Mouse (Mus musculus): ENCODE measurements at regions not wholly inside any gene's neighbourhood (a gene's known extent, or its start where the extent isn't known, plus 50 kb on each side); places are given as distances from the start of the nearest gene placed in this dataset.

DNA sequence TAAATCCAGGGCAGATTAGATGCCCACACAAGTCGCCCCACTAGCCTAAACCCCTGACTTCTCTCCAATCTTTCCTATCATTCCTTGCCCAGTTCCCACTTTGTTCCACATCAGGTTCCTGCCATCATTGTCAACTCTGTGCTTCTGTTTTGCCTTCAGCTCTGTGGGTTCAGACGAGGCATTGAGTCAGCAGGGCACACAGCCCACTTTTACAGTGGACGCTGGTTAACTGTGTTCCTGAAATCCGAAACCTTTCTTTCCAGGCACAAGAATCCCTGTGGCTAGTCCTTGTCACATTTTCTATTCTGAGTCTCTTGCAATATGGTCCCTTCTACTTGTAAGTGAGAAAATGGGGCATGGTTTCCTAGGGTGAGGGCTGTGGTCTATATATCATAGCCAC is 392.3 kb downstream of the Etnk1 start:
- H3K9me3 ChIP-seq: no peaks in the 10 kb centered on the region
- no peak for ATAC-seq (ENCODE audit: insufficient number of reproducible peaks, insufficient read depth, low FRiP score, low TSS enrichment, low read depth)
- H3K36me3 ChIP-seq: no peaks in the 10 kb centered on the region
- H3K4me3 ChIP-seq: no peak overlapping the region
- peak overlapping the region; percentile 76 for H3K27ac ChIP-seq
- H3K9ac ChIP-seq: no peak overlapping the region
- H3K27me3 ChIP-seq: no peaks in the 10 kb centered on the region
- no peak overlapping the region for H3K4me2 ChIP-seq
- H3K4me1 ChIP-seq: 0 out of 2 replicates have a peak, but pooled peaks cover 4% of the 10 kb centered on the region
- 54% methylated on average over 4 of the region's 4 CpGs for WGBS

DNA sequence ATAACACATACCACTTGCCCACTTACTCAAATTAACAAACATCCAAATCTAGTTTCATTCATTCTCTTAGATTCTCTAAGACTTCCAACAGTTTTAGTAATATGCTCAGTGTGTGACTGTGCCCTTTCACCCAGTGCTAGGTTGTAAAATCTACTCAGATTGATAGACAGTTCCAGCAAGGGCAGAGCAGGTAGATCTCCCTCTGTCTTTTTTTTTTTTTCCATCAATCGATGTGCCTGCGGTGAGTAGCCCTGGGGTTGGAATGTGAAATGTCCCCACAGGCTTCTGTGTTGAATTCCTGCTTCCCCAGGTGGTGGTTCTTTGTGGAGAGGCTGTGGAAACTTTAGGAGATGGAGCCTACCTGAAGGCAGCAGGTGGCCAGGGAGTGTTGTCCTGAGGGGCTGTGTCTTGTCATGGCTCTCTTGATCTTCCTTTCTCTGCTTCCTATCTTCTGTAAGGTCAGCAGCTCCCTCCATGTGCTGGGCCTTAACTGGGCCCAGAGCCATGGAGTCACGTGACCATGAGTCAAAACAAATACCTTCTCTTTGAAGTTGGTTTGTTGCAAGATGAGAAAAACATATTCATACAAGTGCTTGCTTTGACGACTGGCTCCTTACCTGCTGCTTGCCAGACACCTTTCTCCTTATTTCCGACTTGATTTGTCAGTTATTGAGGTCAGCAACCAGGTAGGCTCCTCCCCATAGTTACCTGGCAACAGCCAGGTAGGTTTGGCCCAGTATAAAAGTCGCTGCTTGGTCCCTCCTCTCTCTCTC is 394.5 kb downstream of the Etnk1 start:
- no peak overlapping the region for H3K9ac ChIP-seq
- H3K4me1 ChIP-seq: 0 out of 2 replicates have a peak, but pooled peaks cover 4% of the 10 kb centered on the region
- 65% methylated on average over 6 of the region's 6 CpGs for WGBS
- no peaks in the 10 kb centered on the region for H3K27me3 ChIP-seq
- no peak overlapping the region for H3K27ac ChIP-seq
- H3K4me2 ChIP-seq: no peak overlapping the region
- no peak for ATAC-seq (ENCODE audit: insufficient number of reproducible peaks, insufficient read depth, low FRiP score, low TSS enrichment, low read depth)
- no peak overlapping the region for H3K4me3 ChIP-seq
- H3K36me3 ChIP-seq: no peaks in the 10 kb centered on the region
- H3K9me3 ChIP-seq: no peaks in the 10 kb centered on the region

DNA sequence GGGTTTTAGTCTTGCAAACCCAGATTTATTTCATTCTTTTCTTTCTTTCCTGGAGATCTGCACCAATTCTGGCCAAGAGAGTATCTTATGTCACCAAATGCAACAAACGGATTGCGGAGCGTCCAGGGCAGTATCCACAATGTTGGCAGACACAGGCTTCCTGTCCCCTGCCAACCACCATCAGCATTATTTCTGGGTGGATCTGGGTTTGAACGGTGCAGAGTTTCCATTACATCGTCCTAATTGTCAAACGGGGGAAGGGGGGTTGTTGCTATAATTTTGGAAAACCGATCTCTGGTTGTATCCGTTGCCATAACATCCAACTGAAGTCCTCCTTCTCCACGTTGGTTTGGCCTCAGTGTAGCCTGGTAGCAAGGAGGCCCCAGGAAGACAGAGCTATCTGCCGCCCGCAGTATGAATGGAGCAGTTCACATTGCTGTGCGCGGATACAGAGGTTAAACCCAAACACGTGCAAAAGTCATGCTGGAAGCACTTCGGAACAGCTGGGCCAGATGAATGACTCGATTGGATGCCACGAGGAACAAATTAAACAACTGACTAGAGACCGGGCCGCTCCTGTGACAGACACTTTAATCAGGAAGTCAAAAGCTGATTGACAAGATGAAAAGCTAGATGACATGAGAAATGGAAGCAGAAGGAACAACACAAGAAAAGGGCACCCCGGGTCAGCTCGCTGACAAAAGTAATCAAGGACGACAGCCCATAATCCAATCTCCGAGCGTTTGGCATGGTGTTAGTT is 404.5 kb downstream of the Etnk1 start:
- Histone ChIP-seq H3K27me3 (peaks cover 3% of the 10 kb centered on the region), H3K9me3 (no peaks in the 10 kb centered on the region; the same call in 1 of the 2 replicates), H3K4me3 (no peak overlapping the region), H3K4me2 (peak overlapping the region; percentile 39), H3K36me3 (no peaks in the 10 kb centered on the region), H3K27ac (no peak overlapping the region), H3K4me1 (peaks cover 12% of the 10 kb centered on the region), H3K9ac (no peak overlapping the region)
- ATAC-seq (ENCODE audit: insufficient number of reproducible peaks, insufficient read depth, low FRiP score, low TSS enrichment, low read depth): peak; percentile 76; the same call in 1 of the 2 replicates
- WGBS: 25% methylated on average over 24 of the region's 24 CpGs

DNA sequence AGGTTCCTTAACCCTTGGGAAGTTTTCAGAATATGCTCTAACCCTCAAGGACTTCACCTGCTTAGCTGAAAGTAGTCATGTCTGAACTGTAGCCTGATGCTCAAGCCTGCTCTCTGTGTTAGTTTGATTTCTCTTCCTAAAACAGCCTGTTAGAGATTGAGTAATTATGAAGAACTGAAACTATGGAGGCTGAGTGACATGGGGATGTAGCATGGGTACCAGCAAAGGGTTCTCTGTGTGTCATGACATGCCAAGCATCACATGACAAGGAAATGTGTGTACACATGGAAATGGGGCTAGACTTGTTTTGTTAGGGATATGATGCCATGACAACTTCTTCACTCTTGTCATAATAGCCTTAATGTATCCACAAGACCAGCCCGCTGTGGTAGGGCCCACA is 412.2 kb downstream of the Etnk1 start:
- no peak overlapping the region for H3K4me2 ChIP-seq
- H3K27me3 ChIP-seq: peaks cover 7% of the 10 kb centered on the region; the same call in 1 of the 2 replicates
- H3K9ac ChIP-seq: no peak overlapping the region
- 89% methylated on average over 1 of the region's 1 CpGs for WGBS
- H3K4me1 ChIP-seq: no peaks in the 10 kb centered on the region
- no peaks in the 10 kb centered on the region for H3K36me3 ChIP-seq
- no peak for ATAC-seq (ENCODE audit: insufficient number of reproducible peaks, insufficient read depth, low FRiP score, low TSS enrichment, low read depth)
- no peak overlapping the region for H3K4me3 ChIP-seq
- H3K9me3 ChIP-seq: no peaks in the 10 kb centered on the region
- H3K27ac ChIP-seq: no peak overlapping the region

DNA sequence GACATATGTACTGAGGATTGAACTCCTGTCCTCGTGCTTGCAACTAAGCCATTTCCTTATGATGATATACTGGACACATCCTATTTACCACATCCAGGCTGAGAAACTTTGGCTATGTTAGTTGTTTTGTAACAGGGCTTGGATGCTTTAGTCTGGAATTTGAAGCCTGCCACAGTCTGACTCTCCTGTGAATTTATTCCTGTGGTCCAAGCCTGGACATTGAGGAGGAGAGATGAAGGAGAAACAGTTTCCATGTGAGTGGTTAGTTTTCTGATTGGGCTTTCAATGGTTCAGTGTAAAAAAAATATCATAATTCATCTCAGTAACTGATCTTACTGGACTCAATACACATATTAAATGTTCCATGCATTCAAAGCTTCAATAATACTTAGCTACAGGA is 422.6 kb downstream of the Etnk1 start:
- Histone ChIP-seq H3K9me3 (no peaks in the 10 kb centered on the region), H3K27ac (no peak overlapping the region), H3K4me1 (no peaks in the 10 kb centered on the region; the same call in 1 of the 2 replicates), H3K36me3 (no peaks in the 10 kb centered on the region), H3K9ac (no peak overlapping the region), H3K27me3 (peaks cover 20% of the 10 kb centered on the region; the same call in 1 of the 2 replicates), H3K4me2 (no peak overlapping the region), H3K4me3 (no peak overlapping the region)
- WGBS: 76% methylated on average over 1 of the region's 1 CpGs
- no peak for ATAC-seq (ENCODE audit: insufficient number of reproducible peaks, insufficient read depth, low FRiP score, low TSS enrichment, low read depth)

DNA sequence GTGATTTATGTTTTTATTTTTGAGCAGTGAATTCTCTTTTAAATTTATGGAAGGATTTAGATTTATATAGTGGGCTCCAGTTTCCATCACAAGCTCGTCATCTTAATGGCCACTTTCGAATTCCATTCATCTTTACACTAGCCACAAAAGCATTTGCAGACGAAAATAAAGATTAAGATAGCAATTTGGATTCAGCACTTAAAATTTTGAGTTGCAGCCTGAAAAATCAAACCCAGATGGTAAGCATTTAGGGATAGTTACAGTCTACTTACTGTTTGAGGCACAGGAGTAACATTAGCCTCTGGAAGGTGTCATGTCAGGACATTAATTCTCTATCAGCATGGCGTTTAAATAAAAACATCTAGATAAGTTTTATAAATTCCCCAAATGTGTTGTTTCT is 423.2 kb downstream of the Etnk1 start:
- ATAC-seq (ENCODE audit: insufficient number of reproducible peaks, insufficient read depth, low FRiP score, low TSS enrichment, low read depth): no peak
- no peak overlapping the region for H3K4me2 ChIP-seq
- H3K9me3 ChIP-seq: no peaks in the 10 kb centered on the region
- H3K4me1 ChIP-seq: no peaks in the 10 kb centered on the region; the same call in 1 of the 2 replicates
- H3K27me3 ChIP-seq: peaks cover 20% of the 10 kb centered on the region; the same call in 1 of the 2 replicates
- H3K4me3 ChIP-seq: no peak overlapping the region
- no peak overlapping the region for H3K27ac ChIP-seq
- WGBS: 24% methylated on average over 4 of the region's 4 CpGs
- no peak overlapping the region for H3K9ac ChIP-seq
- no peaks in the 10 kb centered on the region for H3K36me3 ChIP-seq

DNA sequence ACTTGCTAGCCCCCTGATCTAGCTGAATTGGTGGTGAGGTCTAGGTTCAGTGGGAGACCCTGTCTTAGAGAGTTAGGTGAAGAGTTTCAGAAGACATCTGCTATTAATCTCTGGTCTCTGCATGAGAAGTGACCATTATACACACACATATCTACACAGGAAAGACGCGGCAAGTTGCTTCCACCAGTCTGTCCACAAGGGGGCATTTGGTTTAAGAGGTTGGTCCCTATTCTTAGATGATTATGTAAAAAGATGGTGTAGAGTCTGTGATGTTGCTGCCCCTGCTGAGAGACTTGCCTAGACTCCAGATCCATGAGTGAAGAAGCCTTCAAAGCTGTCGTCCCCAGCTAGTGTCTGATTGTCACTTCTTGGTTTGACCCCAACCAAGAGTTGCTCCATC is 425.5 kb downstream of the Etnk1 start:
- no peaks in the 10 kb centered on the region for H3K36me3 ChIP-seq
- H3K27ac ChIP-seq: no peak overlapping the region
- H3K9ac ChIP-seq: no peak overlapping the region
- ATAC-seq (ENCODE audit: insufficient number of reproducible peaks, insufficient read depth, low FRiP score, low TSS enrichment, low read depth): no peak
- H3K4me2 ChIP-seq: no peak overlapping the region
- no peaks in the 10 kb centered on the region for H3K9me3 ChIP-seq
- peaks cover 7% of the 10 kb centered on the region; the same call in 1 of the 2 replicates for H3K4me1 ChIP-seq
- 95% methylated on average over 3 of the region's 3 CpGs for WGBS
- H3K4me3 ChIP-seq: no peak overlapping the region
- peaks cover 28% of the 10 kb centered on the region; the same call in 1 of the 2 replicates for H3K27me3 ChIP-seq

DNA sequence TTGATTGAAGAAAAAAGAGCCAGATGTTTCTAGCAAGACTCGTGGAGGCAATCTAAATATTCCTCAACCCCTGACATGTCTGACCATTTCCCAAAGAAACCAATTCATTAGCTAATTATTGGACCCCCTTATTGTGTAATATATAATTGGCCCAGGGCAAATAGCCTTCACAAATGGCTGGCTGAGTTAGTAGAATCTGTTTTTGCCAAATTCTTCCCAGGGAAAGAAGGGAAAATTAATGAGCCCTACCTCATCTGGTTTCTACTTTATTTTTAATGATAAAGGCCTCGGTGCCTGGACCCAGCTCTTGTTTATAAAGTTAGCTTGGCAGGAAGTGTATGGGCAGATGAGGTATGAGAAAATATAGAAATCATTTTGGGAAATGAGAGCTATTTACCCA is 428.5 kb downstream of the Etnk1 start:
- WGBS: 52% methylated on average over 2 of the region's 2 CpGs
- peaks cover 9% of the 10 kb centered on the region; the same call in 1 of the 2 replicates for H3K4me1 ChIP-seq
- no peaks in the 10 kb centered on the region for H3K9me3 ChIP-seq
- no peak for ATAC-seq (ENCODE audit: insufficient number of reproducible peaks, insufficient read depth, low FRiP score, low TSS enrichment, low read depth)
- peaks cover 24% of the 10 kb centered on the region; the same call in 1 of the 2 replicates for H3K27me3 ChIP-seq
- no peaks in the 10 kb centered on the region for H3K36me3 ChIP-seq
- H3K4me3 ChIP-seq: no peak overlapping the region
- no peak overlapping the region for H3K27ac ChIP-seq
- H3K4me2 ChIP-seq: no peak overlapping the region
- no peak overlapping the region for H3K9ac ChIP-seq

DNA sequence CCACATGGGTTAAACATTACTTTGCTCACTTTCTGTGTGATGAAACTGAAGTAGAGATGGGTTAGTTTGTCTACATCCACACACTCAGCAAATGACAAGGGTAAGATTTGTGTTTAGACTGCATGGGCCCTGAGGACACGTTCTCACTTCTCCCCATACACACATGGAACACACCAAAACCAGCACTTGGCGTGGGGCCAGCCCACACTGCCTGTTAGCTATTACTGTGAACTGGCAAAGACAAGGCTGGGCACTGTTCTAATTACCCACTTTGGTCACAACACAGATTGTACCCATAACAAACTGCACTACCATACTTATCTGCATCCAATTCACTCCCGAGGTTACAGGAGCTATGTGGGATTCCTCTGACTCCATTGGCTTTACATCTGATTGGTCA is 430.4 kb downstream of the Etnk1 start:
- WGBS: 36% methylated on average over 3 of the region's 3 CpGs

DNA sequence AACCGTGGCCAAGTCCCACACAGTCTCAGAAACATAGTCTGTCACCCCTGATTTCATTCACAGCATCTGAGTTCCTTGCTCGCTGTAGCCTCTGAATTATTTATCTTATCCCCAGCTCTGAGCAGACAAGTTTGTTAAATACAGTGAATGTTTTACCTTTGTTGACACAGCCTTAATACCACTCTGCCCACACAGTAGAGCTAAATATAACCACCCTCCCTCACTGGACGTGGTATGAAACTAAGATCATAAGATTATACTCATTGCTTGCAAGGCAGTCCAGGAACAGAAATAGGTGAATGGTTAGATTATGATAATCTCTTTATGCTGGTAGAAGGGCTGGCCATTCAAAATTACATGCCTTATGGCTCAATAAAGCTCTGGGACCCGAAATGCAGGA is 431.9 kb downstream of the Etnk1 start:
- Histone ChIP-seq H3K9ac (no peak overlapping the region), H3K4me2 (no peak overlapping the region), H3K27ac (no peak overlapping the region), H3K36me3 (no peaks in the 10 kb centered on the region), H3K9me3 (no peaks in the 10 kb centered on the region), H3K27me3 (0 out of 2 replicates have a peak, but pooled peaks cover 11% of the 10 kb centered on the region), H3K4me3 (no peak overlapping the region), H3K4me1 (peaks cover 9% of the 10 kb centered on the region; the same call in 1 of the 2 replicates)
- WGBS: 71% methylated on average over 4 of the region's 4 CpGs
- ATAC-seq (ENCODE audit: insufficient number of reproducible peaks, insufficient read depth, low FRiP score, low TSS enrichment, low read depth): no peak

More for the DNA sequence above, 430.4 kb downstream of the Etnk1 start:
- ATAC-seq (ENCODE audit: insufficient number of reproducible peaks, insufficient read depth, low FRiP score, low TSS enrichment, low read depth): no peak
- Histone ChIP-seq H3K36me3 (no peaks in the 10 kb centered on the region), H3K27ac (no peak overlapping the region), H3K4me1 (peaks cover 9% of the 10 kb centered on the region; the same call in 1 of the 2 replicates), H3K27me3 (peaks cover 18% of the 10 kb centered on the region; the same call in 1 of the 2 replicates), H3K9ac (no peak overlapping the region), H3K9me3 (no peaks in the 10 kb centered on the region), H3K4me3 (no peak overlapping the region), H3K4me2 (no peak overlapping the region)

DNA sequence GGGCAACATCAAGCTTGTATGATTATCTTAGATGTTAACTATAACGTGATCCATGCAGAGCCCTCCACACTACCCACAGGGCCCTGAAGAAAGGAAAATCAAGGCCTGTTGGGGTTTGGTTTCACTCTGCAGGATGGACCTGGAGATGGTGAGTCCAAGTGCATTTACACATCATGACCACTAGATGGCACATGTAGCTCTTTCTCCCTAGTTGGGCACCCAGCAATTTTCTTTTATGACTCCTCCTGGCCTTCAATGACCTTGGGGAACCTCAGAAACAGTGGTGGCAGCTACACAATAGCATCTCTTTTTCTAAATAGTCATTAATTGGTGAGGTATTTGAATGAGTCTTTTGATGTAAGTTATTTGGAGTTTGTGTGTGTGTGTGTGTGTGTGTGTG is 442.1 kb downstream of the Etnk1 start:
- Histone ChIP-seq H3K27me3 (peaks cover 3% of the 10 kb centered on the region; the same call in 1 of the 2 replicates), H3K4me3 (no peak overlapping the region), H3K9me3 (no peaks in the 10 kb centered on the region), H3K27ac (no peak overlapping the region), H3K9ac (no peak overlapping the region), H3K36me3 (no peaks in the 10 kb centered on the region), H3K4me2 (no peak overlapping the region), H3K4me1 (no peaks in the 10 kb centered on the region)
- ATAC-seq (ENCODE audit: insufficient number of reproducible peaks, insufficient read depth, low FRiP score, low TSS enrichment, low read depth): no peak
- 79% methylated on average over 1 of the region's 1 CpGs for WGBS
